ENCODE assay signal across 18 mouse cellular contexts in genomic region chr1:153803530-153803929, GRCm38 (mm10). TPM values are rescaled to one million over a fixed set of nuclear protein-coding genes. Genes with fewer than 3 reads are reported as not detected.
DNase-seq lines count a peak whose midpoint lies in the region; ATAC-seq and TF ChIP-seq lines count a peak whose summit lies in the region.
"Had no signal": no experiment of that assay in that cellular context is flagged by ENCODE, and none has a peak within 500 bp of the region (broad histone marks: within the 10 kb centered on the region; RNA-seq: fewer than 3 reads in every experiment).

No protein-coding gene starts in this region.

- WGBS in heart, embryonic 11.5 days (ENCODE audit: insufficient replicate concordance) = 76% methylated on average over 8 of the region's 8 CpGs
- WGBS in midbrain, embryonic 11.5 days = 38% methylated on average over 8 of the region's 8 CpGs
- 53% methylated on average over 8 of the region's 8 CpGs for WGBS in midbrain, embryonic 10.5 days
- 36% methylated on average over 8 of the region's 8 CpGs for WGBS in liver, postnatal 0 days (ENCODE audit: insufficient replicate concordance)
- WGBS in kidney, embryonic 16.5 days = 83% methylated on average over 8 of the region's 8 CpGs

- H3K36me3 ChIP-seq in heart, embryonic 11.5 days (ENCODE audit: control insufficient read depth, insufficient read depth, low read length) = no peaks in the 10 kb centered on the region
- no peaks in the 10 kb centered on the region for H3K36me3 ChIP-seq in midbrain, embryonic 11.5 days (ENCODE audit: control insufficient read depth, insufficient read depth, low read length)
- H3K36me3 ChIP-seq in midbrain, embryonic 10.5 days = no peaks in the 10 kb centered on the region
- H3K36me3 ChIP-seq in liver, postnatal 0 days (replicated peaks; ENCODE audit: insufficient read depth, low read length) = no peaks in the 10 kb centered on the region
- no peaks in the 10 kb centered on the region for H3K36me3 ChIP-seq in splenic B cell, adult 2 months (ENCODE audit: control insufficient read depth, insufficient read depth, low read length, poor library complexity, severe bottlenecking)
- H3K36me3 ChIP-seq in kidney, embryonic 16.5 days (ENCODE audit: insufficient read depth, low read length) = no peaks in the 10 kb centered on the region

- TF ChIP-seq EP300 in liver, postnatal 0 days (IDR thresholded peaks at IDR 0.05; ENCODE audit: low read depth) = no peak

- ATAC-seq in heart, embryonic 11.5 days (replicated peaks; ENCODE audit: insufficient number of reproducible peaks, low FRiP score, low TSS enrichment) = no peak
- ATAC-seq in midbrain, embryonic 11.5 days (ENCODE audit: low FRiP score) = no peak
- ATAC-seq in liver, postnatal 0 days = no peak
- ATAC-seq in kidney, embryonic 16.5 days (ENCODE audit: low FRiP score, low TSS enrichment) = no peak

- no peak overlapping the region for H3K4me3 ChIP-seq in heart, embryonic 11.5 days (ENCODE audit: low read depth, low read length)
- H3K4me3 ChIP-seq in midbrain, embryonic 11.5 days (ENCODE audit: low read depth, low read length) = no peak overlapping the region
- no peak overlapping the region for H3K4me3 ChIP-seq in midbrain, embryonic 10.5 days
- H3K4me3 ChIP-seq in liver, postnatal 0 days (ENCODE audit: low read depth, low read length) = no peak overlapping the region
- H3K4me3 ChIP-seq in kidney, embryonic 16.5 days (ENCODE audit: low read length) = no peak overlapping the region
- H3K4me3 ChIP-seq: myocyte had no signal

- no peak overlapping the region for H3K27ac ChIP-seq in heart, embryonic 11.5 days (ENCODE audit: low read depth, low read length)
- no peak overlapping the region for H3K27ac ChIP-seq in midbrain, embryonic 11.5 days (ENCODE audit: low read depth, low read length)
- no peak overlapping the region for H3K27ac ChIP-seq in midbrain, embryonic 10.5 days (replicated peaks)
- H3K27ac ChIP-seq in liver, postnatal 0 days (ENCODE audit: low read depth) = no peak overlapping the region
- no peak overlapping the region for H3K27ac ChIP-seq in kidney, embryonic 16.5 days (ENCODE audit: low read length)
- H3K27ac ChIP-seq: liver, embryonic 14.5 days had no signal

- no peaks in the 10 kb centered on the region for H3K4me1 ChIP-seq in heart, embryonic 11.5 days (ENCODE audit: control insufficient read depth, insufficient read depth, low read length)
- H3K4me1 ChIP-seq in midbrain, embryonic 11.5 days (ENCODE audit: control insufficient read depth, insufficient read depth, low read length) = peaks cover 3% of the 10 kb centered on the region; the same call in 1 of the 2 replicates
- H3K4me1 ChIP-seq in midbrain, embryonic 10.5 days = peaks cover 13% of the 10 kb centered on the region
- H3K4me1 ChIP-seq in liver, postnatal 0 days (ENCODE audit: insufficient read depth) = no peaks in the 10 kb centered on the region
- no peaks in the 10 kb centered on the region for H3K4me1 ChIP-seq in kidney, embryonic 16.5 days (ENCODE audit: insufficient read depth, low read length)

- no peak for TF ChIP-seq CTCF in liver, postnatal 0 days (IDR thresholded peaks at IDR 0.05; ENCODE audit: low read depth)

- H3K9me3 ChIP-seq in heart, embryonic 11.5 days (replicated peaks; ENCODE audit: control insufficient read depth, low read length) = no peaks in the 10 kb centered on the region
- H3K9me3 ChIP-seq in midbrain, embryonic 11.5 days (ENCODE audit: control insufficient read depth, low read length) = no peaks in the 10 kb centered on the region
- H3K9me3 ChIP-seq in midbrain, embryonic 10.5 days (replicated peaks) = no peaks in the 10 kb centered on the region
- no peaks in the 10 kb centered on the region for H3K9me3 ChIP-seq in liver, postnatal 0 days (ENCODE audit: low read length)
- H3K9me3 ChIP-seq in kidney, embryonic 16.5 days (ENCODE audit: low read length) = no peaks in the 10 kb centered on the region

- peak; percentile 33 for DNase-seq in heart, adult 8-10 months (ENCODE audit: low spot score)
- DNase-seq in midbrain, embryonic 11.5 days (ENCODE audit: low spot score, missing footprints) = peak; percentile 84
- no peak for DNase-seq in midbrain, embryonic 10.5 days (ENCODE audit: low spot score)
- DNase-seq in liver, postnatal 0 days = peak; percentile 15
- peak; percentile 75 for DNase-seq in splenic B cell, adult 2 months (ENCODE audit: low read depth, low spot score)
- no peak for DNase-seq in adrenal gland, adult 18-20 months (ENCODE audit: low spot score in 2 of 2)
- DNase-seq: adrenal gland, postnatal 25 days; cerebellum, postnatal 25 days; gastrocnemius, postnatal 10 days; right cerebral cortex, postnatal 25 days had no signal

- no peak overlapping the region for H3K9ac ChIP-seq in heart, embryonic 11.5 days (ENCODE audit: low read depth, low read length)
- no peak overlapping the region for H3K9ac ChIP-seq in midbrain, embryonic 11.5 days (ENCODE audit: low read length)
- H3K9ac ChIP-seq in liver, postnatal 0 days (replicated peaks) = no peak overlapping the region
- no peak overlapping the region for H3K9ac ChIP-seq in kidney, embryonic 16.5 days (replicated peaks; ENCODE audit: low read length)
- H3K9ac ChIP-seq: liver, embryonic 14.5 days had no signal

- no peak overlapping the region for H3K4me2 ChIP-seq in heart, embryonic 11.5 days
- H3K4me2 ChIP-seq in midbrain, embryonic 11.5 days = no peak overlapping the region
- no peak overlapping the region for H3K4me2 ChIP-seq in liver, postnatal 0 days (ENCODE audit: low read depth, low read length)
- H3K4me2 ChIP-seq in kidney, embryonic 16.5 days (replicated peaks; ENCODE audit: low read depth, low read length) = no peak overlapping the region

- H3K27me3 ChIP-seq in heart, embryonic 11.5 days (ENCODE audit: control insufficient read depth, insufficient read depth, low read length) = no peaks in the 10 kb centered on the region
- H3K27me3 ChIP-seq in midbrain, embryonic 11.5 days (ENCODE audit: control insufficient read depth, insufficient read depth, low read length) = no peaks in the 10 kb centered on the region
- H3K27me3 ChIP-seq in midbrain, embryonic 10.5 days (ENCODE audit: low read depth, poor library complexity, severe bottlenecking) = no peaks in the 10 kb centered on the region
- H3K27me3 ChIP-seq in liver, postnatal 0 days (ENCODE audit: insufficient read depth, low read length) = no peaks in the 10 kb centered on the region
- H3K27me3 ChIP-seq in splenic B cell, adult 2 months (ENCODE audit: control insufficient read depth, insufficient read depth, low read length, poor library complexity, severe bottlenecking) = no peaks in the 10 kb centered on the region; the same call in 1 of the 2 replicates
- H3K27me3 ChIP-seq in kidney, embryonic 16.5 days (ENCODE audit: insufficient read depth, low read length) = no peaks in the 10 kb centered on the region

RNA-seq across cellular contexts. Expression of gene Rgsl1, which starts 40.4 kb away (rescaled TPM):
- total RNA-seq in heart, adult 8-10 months (2022) = not detected
- polyA plus RNA-seq in heart, embryonic 11.5 days (2014; fragmentation: Nextera tagmentation; extraction: Ambion mirVana) = not detected in 2 replicates
- polyA plus RNA-seq in midbrain, embryonic 11.5 days (2014; fragmentation: Nextera tagmentation; extraction: Ambion mirVana) = not detected in 2 replicates
- not detected in 2 replicates for polyA plus RNA-seq in midbrain, embryonic 10.5 days (2016; fragmentation: Nextera tagmentation; extraction: Ambion mirVana)
- polyA plus RNA-seq in liver, postnatal 0 days (2015; fragmentation: Nextera tagmentation; extraction: Ambion mirVana) = not detected in 2 replicates
- polyA plus RNA-seq in kidney, embryonic 16.5 days (2015; fragmentation: Nextera tagmentation; extraction: Ambion mirVana) = not detected in 2 replicates
- under 1 TPM in 1 of 2 experiments, not detected in 1; 0.29 TPM for total RNA-seq in adrenal gland, adult 18-20 months (2021)
- total RNA-seq: gastrocnemius, postnatal 10 days; megakaryocyte-erythroid progenitor cell, adult 5-6 weeks; MEL had no signal
- polyA plus RNA-seq: embryonic facial prominence, embryonic 11.5 days; heart, postnatal 0 days; myocyte had no signal

RNA-seq across cellular contexts. Expression of gene Rnasel, which starts 54.3 kb away (rescaled TPM):
- 1 to 10 TPM; 3.8 to 4.4 (median 3.9) TPM for total RNA-seq in heart, adult 8-10 months (2022)
- polyA plus RNA-seq in heart, embryonic 11.5 days (2014; fragmentation: Nextera tagmentation; extraction: Ambion mirVana) = 9.3 and 9.7 TPM in 2 replicates
- 27.5 and 28.3 TPM in 2 replicates for polyA plus RNA-seq in midbrain, embryonic 11.5 days (2014; fragmentation: Nextera tagmentation; extraction: Ambion mirVana)
- 10.1 and 20.3 TPM in 2 replicates for polyA plus RNA-seq in midbrain, embryonic 10.5 days (2016; fragmentation: Nextera tagmentation; extraction: Ambion mirVana)
- polyA plus RNA-seq in liver, postnatal 0 days (2015; fragmentation: Nextera tagmentation; extraction: Ambion mirVana) = 13.9 and 15.7 TPM in 2 replicates
- 10.7 and 12.4 TPM in 2 replicates for polyA plus RNA-seq in kidney, embryonic 16.5 days (2015; fragmentation: Nextera tagmentation; extraction: Ambion mirVana)
- 1 to 10 TPM; 7.1 to 9.0 TPM for total RNA-seq in adrenal gland, adult 18-20 months (2021)

Comparison
In these comparisons a context has a peak if more than half of its experiments do, and no peak if none do; other contexts are left out.
1. DNase-seq: peak in heart, adult 8-10 months (single experiment), midbrain, embryonic 11.5 days (single experiment), liver, postnatal 0 days (single experiment) and splenic B cell, adult 2 months (single experiment); none in midbrain, embryonic 10.5 days (single experiment) and adrenal gland, adult 18-20 months (0 of 2).